Mouse (Mus musculus) spleen, adult 2 months (tissue): Measurements from ENCODE around the gene Rpl27.

Experiments
- CTCF ChIP-seq: fragments of 200-500 bp; IDR thresholded peaks from 2 replicates; pipeline ENCODE4 v1.5.1; 2011; ENCODE audit warnings: mild to moderate bottlenecking, inconsistent platforms; ENCODE audit not compliant: insufficient read depth, insufficient read length, insufficient replicate concordance; ENCODE audit errors: extremely low read depth
- POLR2A ChIP-seq: fragments of 200-500 bp; IDR thresholded peaks from 2 replicates; pipeline ENCODE4 v1.6.1; 2011; ENCODE audit warnings: low read depth, low read length, inconsistent platforms

- no peak for TF ChIP-seq CTCF
- TF ChIP-seq POLR2A, result no peak
Observed at GRCm38 (mm10) chr11:101468263-101468688, 26.2 kb downstream of the Rpl27 start.
